Mouse (Mus musculus) gastrocnemius, postnatal 14 days (tissue): ENCODE measurements around the gene Nlrp4f. TPM values are rescaled to one million over a fixed set of nuclear protein-coding genes. Genes with fewer than 3 reads are reported as not detected.
A peak's percentile ranks its signal among the peaks of the same experiment; 100 is the strongest.

ENCODE experiments used
- DNase-seq: peaks from one replicate; pipeline ENCODE4 v3.0.0; 2021; ENCODE audit warnings: mixed read lengths
- intact Hi-C: fragments of 180-260 bp; cut with DNase I; formaldehyde crosslinking; loops from one replicate; pipeline ENCODE4 v1.15.1; 2025; ENCODE audit warnings: low total_unique reads
- long read RNA-seq, 2 experiments: library from polyadenylated mRNA; stranded (forward); transcript quantifications; one replicate each; pipeline ENCODE4 v2.0.0; 2021
- total RNA-seq, 2 experiments: library from RNA; stranded (reverse); gene quantifications; 2 replicates each; pipeline ENCODE4 v1.2.3; 2021

Nlrp4f gene
- total RNA-seq = not detected
- long read RNA-seq, experiment 1 = 0 reads
- long read RNA-seq, experiment 2 = 0 reads

- DNase-seq = no peak
- intact Hi-C loops = no loop called here
Measured at GRCm38 (mm10) chr13:65205877-65206276, at the start of gene Nlrp4f. Gene Nlrp4f (minus strand): TSS chr13:65205977.

GRCm38 (mm10) chr13:65243273-65243672, 37.5 kb upstream of the Nlrp4f start:
- no peak for DNase-seq
- intact Hi-C loops = loop anchor here (5.0 kb wide), 1 partner anchor 34 kb away; the partner anchor contains the start of gene Zfp369

GRCm38 (mm10) chr13:65242319-65242787, 36.6 kb upstream of the Nlrp4f start:
- DNase-seq = no peak
- intact Hi-C loops = loop anchor here (5.0 kb wide), 1 partner anchor 35 kb away; the partner anchor contains the start of gene Zfp369

- intact Hi-C loops = loop anchor here (5.0 kb wide), 1 partner anchor 36 kb away; the partner anchor contains the start of gene Zfp369
- no peak for DNase-seq
Measured at GRCm38 (mm10) chr13:65241627-65242318, 36.0 kb upstream of the Nlrp4f start.

GRCm38 (mm10) chr13:65241099-65241626, 35.4 kb upstream of the Nlrp4f start:
- intact Hi-C loops = loop anchor here (5.0 kb wide), 1 partner anchor 36 kb away; the partner anchor contains the start of gene Zfp369
- peak; percentile 92 for DNase-seq

GRCm38 (mm10) chr13:65240509-65241098, 34.8 kb upstream of the Nlrp4f start:
- intact Hi-C loops = loop anchor here (5.0 kb wide), 1 partner anchor 37 kb away; the partner anchor contains the start of gene Zfp369
- DNase-seq = peak; percentile 96

- intact Hi-C loops = no loop called here
- DNase-seq = no peak
Measured at GRCm38 (mm10) chr13:65237211-65237610, 31.4 kb upstream of the Nlrp4f start.

GRCm38 (mm10) chr13:65226657-65227056, 20.9 kb upstream of the Nlrp4f start:
- intact Hi-C loops = no loop called here
- no peak for DNase-seq

GRCm38 (mm10) chr13:65225945-65226344, 20.2 kb upstream of the Nlrp4f start:
- no peak for DNase-seq
- intact Hi-C loops = no loop called here

- DNase-seq = no peak
- intact Hi-C loops = no loop called here
Measured at GRCm38 (mm10) chr13:65200667-65201066, 5.1 kb downstream of the Nlrp4f start.

GRCm38 (mm10) chr13:65176472-65177091, 29.2 kb downstream of the Nlrp4f start:
- peak; percentile 2 for DNase-seq
- intact Hi-C loops = loop anchor here (5.0 kb wide), 1 partner anchor 136 kb away; no protein-coding TSS in a partner anchor

GRCm38 (mm10) chr13:65175734-65176471, 29.9 kb downstream of the Nlrp4f start:
- intact Hi-C loops = loop anchor here (5.0 kb wide), 1 partner anchor 136 kb away; no protein-coding TSS in a partner anchor
- peak; percentile 4 for DNase-seq

- intact Hi-C loops = no loop called here
- DNase-seq = no peak
Measured at GRCm38 (mm10) chr13:65174102-65174501, 31.7 kb downstream of the Nlrp4f start.

- DNase-seq = no peak
- intact Hi-C loops = no loop called here
Measured at GRCm38 (mm10) chr13:65149940-65150339, 55.8 kb downstream of the Nlrp4f start, which contains the start of gene Olfr466. Gene Olfr466 (plus strand): TSS chr13:65150240.

GRCm38 (mm10) chr13:65137789-65138188, 68.0 kb downstream of the Nlrp4f start, which contains the start of gene Olfr465-ps1:
Gene Olfr465-ps1 (plus strand): TSS chr13:65138089.
- no peak for DNase-seq
- intact Hi-C loops = no loop called here
